Mouse (Mus musculus) kidney, postnatal 36 days (tissue): ENCODE results near the gene Pdzd2.

Source experiments
- DNase-seq, 2 experiments: peaks; one replicate each; pipeline ENCODE4 v3.0.0; 2021 to 2022; ENCODE audit warnings: mixed read lengths in 2 of 2

Gene Pdzd2

GRCm38 (mm10) chr15:12532568-12532967, 207.2 kb downstream of the Pdzd2 start:
- no peak for DNase-seq

GRCm38 (mm10) chr15:12522810-12523209, 216.9 kb downstream of the Pdzd2 start:
- DNase-seq = peak; percentile 37 to 60

DNA sequence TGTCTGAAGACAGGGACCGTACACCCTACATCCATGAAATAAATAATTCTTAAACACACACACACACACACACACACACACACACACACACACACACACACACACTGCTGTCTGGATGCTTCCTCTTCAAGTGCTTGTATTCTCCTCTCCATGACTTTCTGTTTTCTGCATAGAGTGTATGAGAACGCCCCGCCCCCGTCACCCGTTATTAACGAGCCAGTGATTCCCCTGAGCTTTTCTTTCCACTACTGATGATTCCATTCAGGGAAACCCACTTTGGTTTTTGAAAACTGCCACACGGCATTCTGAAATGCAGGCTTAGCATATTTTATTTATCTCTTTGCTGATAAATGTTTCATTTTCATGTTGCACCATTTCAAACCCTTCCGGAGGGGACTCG, 219.4 kb downstream of the Pdzd2 start:
- peak in 1 of 2 experiments; percentile 24 for DNase-seq

DNA sequence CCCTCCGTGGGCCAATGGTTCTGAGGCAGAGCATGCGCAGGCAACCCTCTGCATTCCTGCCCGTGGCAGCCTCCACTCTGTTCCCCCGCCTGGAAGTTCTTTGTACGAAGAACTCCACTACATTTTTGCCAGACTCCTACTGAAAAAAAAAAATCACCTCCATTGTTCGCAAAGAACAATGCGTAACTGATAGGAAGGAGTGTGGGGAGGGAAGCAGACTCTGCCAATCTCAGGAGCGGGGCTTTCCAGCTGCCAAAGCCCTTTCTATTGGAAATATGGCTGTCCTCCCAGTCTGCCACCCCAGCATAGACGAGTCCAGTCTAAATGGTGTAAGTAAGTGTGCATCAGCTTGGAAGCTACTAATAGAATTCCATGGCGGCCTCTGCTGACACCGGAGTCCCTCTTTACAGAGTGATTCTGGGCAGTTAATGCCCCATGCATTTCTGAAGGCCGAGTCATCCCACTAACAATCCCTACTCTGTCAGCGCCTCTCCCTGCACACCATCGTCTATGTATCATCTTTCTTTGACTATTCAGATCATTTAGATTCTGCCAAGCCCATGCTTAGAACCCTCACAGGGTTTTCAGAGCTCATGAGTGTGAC, 221.3 kb downstream of the Pdzd2 start:
- DNase-seq = no peak

DNA sequence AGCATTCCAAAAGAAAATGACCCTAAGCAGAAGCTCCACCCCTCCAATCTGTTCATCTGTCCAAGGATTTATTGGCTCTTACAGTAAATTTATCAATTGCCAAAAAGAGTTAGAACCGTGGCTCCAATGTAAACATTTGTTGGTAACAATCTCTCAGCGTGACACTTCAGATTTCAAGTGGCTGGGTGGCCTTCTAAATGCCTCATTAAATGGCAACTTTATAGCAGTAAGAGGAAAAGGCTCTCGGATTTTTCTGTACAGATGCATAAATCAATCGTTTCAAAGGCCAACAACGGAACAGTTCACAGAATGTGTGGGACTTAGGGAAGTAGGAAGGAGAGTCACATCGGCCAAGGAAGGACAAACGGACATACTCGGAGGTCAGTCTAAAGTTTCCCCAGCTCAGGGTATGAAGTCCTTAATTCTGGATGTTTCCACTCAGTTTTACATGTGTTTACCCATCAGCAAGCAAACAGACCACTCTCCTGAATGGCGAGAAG, 222.4 kb downstream of the Pdzd2 start:
- DNase-seq = no peak

GRCm38 (mm10) chr15:12515272-12515844, 224.4 kb downstream of the Pdzd2 start:
- DNase-seq = no peak

GRCm38 (mm10) chr15:12513526-12513925, 226.2 kb downstream of the Pdzd2 start:
- DNase-seq = no peak

DNA sequence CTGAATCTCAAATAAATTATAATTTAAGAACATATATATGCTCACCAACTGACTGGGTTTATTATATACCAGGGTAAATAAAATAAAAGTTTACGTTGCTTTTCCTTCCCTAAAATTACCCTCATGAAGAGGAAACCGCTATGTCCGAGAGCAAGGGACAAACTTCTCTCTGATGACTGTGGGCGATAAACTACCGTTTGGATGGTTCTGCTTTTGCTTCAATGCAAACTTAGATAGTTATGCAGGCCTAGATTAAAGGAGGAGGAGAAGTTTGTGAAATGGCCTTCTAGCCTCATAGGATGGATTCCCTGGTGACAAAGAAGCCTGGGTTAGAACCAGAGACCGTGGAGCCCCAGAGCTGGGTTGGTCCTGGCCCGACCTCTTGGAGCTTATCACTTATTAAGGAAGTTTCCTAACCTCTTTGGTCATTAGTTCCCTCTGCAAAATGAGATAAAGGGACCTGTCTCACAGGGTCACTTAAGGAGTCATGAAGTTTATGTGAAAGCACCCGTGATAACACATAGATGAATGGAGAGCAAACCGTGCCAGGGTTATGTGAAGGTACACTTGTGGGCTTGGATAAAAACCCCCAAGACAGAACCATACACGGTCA, 230.9 kb downstream of the Pdzd2 start:
- DNase-seq = no peak

GRCm38 (mm10) chr15:12507523-12507922, 232.2 kb downstream of the Pdzd2 start:
- DNase-seq = no peak

- no peak for DNase-seq
Observed at GRCm38 (mm10) chr15:12506514-12506913, 233.2 kb downstream of the Pdzd2 start.

GRCm38 (mm10) chr15:12506085-12506484, 233.6 kb downstream of the Pdzd2 start:
- no peak for DNase-seq

- no peak for DNase-seq
Observed at GRCm38 (mm10) chr15:12505556-12505955, 234.2 kb downstream of the Pdzd2 start.

- DNase-seq = no peak
Observed at GRCm38 (mm10) chr15:12503907-12504306, 235.8 kb downstream of the Pdzd2 start.

- no peak for DNase-seq
Observed at GRCm38 (mm10) chr15:12501924-12502548, 237.7 kb downstream of the Pdzd2 start.

- no peak for DNase-seq
Observed at GRCm38 (mm10) chr15:12500674-12501073, 239.1 kb downstream of the Pdzd2 start.

- no peak for DNase-seq
Observed at GRCm38 (mm10) chr15:12494084-12494483, 245.6 kb downstream of the Pdzd2 start.

- DNase-seq = peak; percentile 39 to 64
Observed at GRCm38 (mm10) chr15:12493258-12493657, 246.5 kb downstream of the Pdzd2 start.

DNA sequence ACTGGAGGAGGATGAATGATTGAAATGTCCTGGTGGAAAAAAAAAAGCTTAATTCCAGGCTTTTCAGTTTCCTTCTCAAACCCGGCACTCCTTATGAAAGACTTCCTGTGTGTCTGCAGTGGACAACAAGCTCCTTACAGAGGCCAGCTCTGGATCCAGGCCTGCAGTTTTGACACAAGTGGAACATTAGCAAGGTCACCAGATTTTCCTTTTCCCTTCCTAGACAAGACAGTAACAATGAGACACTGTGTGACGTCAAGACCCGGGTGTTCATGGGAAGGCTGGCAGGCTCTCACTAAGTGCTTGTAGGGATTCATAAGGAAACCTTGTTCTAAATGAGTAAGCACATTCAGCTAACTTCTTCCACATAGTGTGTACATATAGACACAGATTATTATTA, 248.8 kb downstream of the Pdzd2 start:
- peak; percentile 68 to 81 for DNase-seq

GRCm38 (mm10) chr15:12490527-12490926, 249.2 kb downstream of the Pdzd2 start:
- peak; percentile 31 to 49 for DNase-seq

DNA sequence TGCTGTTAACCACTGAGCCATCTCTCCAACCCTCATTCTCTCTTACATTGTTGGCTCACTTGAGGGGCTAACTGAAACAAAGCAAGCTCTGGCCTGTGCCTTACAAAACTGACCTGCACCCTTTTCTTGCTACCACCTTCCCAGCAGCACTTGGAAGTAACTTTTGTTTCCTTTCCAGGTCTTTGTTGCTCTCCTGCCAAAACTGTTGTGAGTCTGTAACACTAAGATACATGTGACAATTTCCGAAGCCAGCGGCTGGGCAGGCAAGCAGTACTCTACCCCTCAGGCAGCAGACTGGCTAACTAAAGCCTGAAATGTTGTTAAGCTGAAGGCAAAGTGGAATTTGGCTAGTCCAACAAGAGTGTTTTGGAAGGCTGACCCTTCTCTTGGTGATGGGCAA, 251.4 kb downstream of the Pdzd2 start:
- no peak for DNase-seq

- DNase-seq = no peak
Observed at GRCm38 (mm10) chr15:12481261-12481660, 258.5 kb downstream of the Pdzd2 start.

DNA sequence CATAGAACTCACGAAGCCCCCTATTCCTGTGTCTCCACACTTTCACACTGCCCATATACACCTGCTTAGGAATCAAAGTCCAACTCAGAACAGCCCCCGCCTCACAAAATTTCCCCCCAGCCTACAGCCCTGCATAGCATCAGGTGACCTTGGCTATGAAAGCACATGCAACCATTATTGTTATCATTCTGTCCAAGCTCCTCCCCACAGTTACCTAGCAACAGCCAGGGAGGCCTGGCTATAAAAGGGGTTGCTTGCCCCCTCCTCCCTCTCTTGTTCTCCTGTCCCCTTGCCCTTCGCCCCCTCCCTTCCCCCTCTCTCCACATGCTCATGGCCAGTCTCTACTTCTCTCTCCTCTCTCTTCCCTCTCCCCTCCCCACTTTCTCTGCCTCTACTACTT, 259.4 kb downstream of the Pdzd2 start:
- DNase-seq = no peak

GRCm38 (mm10) chr15:12479326-12479725, 260.4 kb downstream of the Pdzd2 start:
- peak; percentile 52 to 64 for DNase-seq

- DNase-seq = no peak
Observed at GRCm38 (mm10) chr15:12473596-12473995, 266.1 kb downstream of the Pdzd2 start.
